ENCODE assay signal across 8 mouse cellular contexts in genomic region chr12:52602471-52602870, GRCm38 (mm10).
DNase-seq lines count a peak whose midpoint lies in the region; ATAC-seq lines count a peak whose summit lies in the region.

No protein-coding gene starts in this region.

- no peaks in the 10 kb centered on the region for H3K36me3 ChIP-seq in lung, embryonic 16.5 days (ENCODE audit: control insufficient read depth, insufficient read depth, low read length)
- H3K36me3 ChIP-seq in forebrain, embryonic 11.5 days (ENCODE audit: control insufficient read depth, insufficient read depth, low read length), result no peaks in the 10 kb centered on the region
- H3K36me3 ChIP-seq in kidney, embryonic 16.5 days (ENCODE audit: insufficient read depth, low read length), result no peaks in the 10 kb centered on the region
- no peaks in the 10 kb centered on the region for H3K36me3 ChIP-seq in neural tube, embryonic 12.5 days

- peak overlapping the region; percentile 78 for H3K4me2 ChIP-seq in lung, embryonic 16.5 days (ENCODE audit: low read depth, low read length)
- H3K4me2 ChIP-seq in forebrain, embryonic 11.5 days (ENCODE audit: low read depth, low read length, severe bottlenecking), result peak overlapping the region; percentile 73
- H3K4me2 ChIP-seq in kidney, embryonic 16.5 days (replicated peaks; ENCODE audit: low read depth, low read length), result peak overlapping the region; percentile 69
- peak overlapping the region; percentile 88 for H3K4me2 ChIP-seq in neural tube, embryonic 12.5 days (replicated peaks)

- H3K4me3 ChIP-seq in lung, embryonic 16.5 days (ENCODE audit: low read length), result peak overlapping the region; percentile 93
- H3K4me3 ChIP-seq in forebrain, embryonic 11.5 days (ENCODE audit: low read depth, low read length), result peak overlapping the region; percentile 80
- H3K4me3 ChIP-seq in kidney, embryonic 16.5 days (ENCODE audit: low read length), result peak overlapping the region; percentile 96
- peak overlapping the region; percentile 84 for H3K4me3 ChIP-seq in neural tube, embryonic 12.5 days

- ATAC-seq in lung, embryonic 16.5 days (ENCODE audit: low read depth), result no peak
- ATAC-seq in forebrain, embryonic 11.5 days (replicated peaks; ENCODE audit: low FRiP score), result no peak
- no peak for ATAC-seq in kidney, embryonic 16.5 days (ENCODE audit: low FRiP score, low TSS enrichment)
- no peak for ATAC-seq in neural tube, embryonic 12.5 days (ENCODE audit: low FRiP score, low read depth)
- ATAC-seq in cerebellum, adult (ENCODE audit: insufficient number of reproducible peaks, low FRiP score, low TSS enrichment), result no peak

- WGBS in lung, embryonic 16.5 days, result 20% methylated on average over 2 of the region's 2 CpGs
- WGBS in forebrain, embryonic 11.5 days, result 20% methylated on average over 2 of the region's 2 CpGs
- WGBS in kidney, embryonic 16.5 days, result 11% methylated on average over 2 of the region's 2 CpGs
- 32% methylated on average over 2 of the region's 2 CpGs for whole genome bisulfite sequencing in neural tube, embryonic 12.5 days

- H3K9me3 ChIP-seq in lung, embryonic 16.5 days (ENCODE audit: control insufficient read depth, low read length), result no peaks in the 10 kb centered on the region
- H3K9me3 ChIP-seq in forebrain, embryonic 11.5 days (ENCODE audit: control insufficient read depth, low read length), result no peaks in the 10 kb centered on the region
- peaks cover 5% of the 10 kb centered on the region; the same call in 1 of the 2 replicates for H3K9me3 ChIP-seq in kidney, embryonic 16.5 days (ENCODE audit: low read length)
- H3K9me3 ChIP-seq in neural tube, embryonic 12.5 days, result no peaks in the 10 kb centered on the region

- no peak for DNase-seq in lung, postnatal 36 days
- DNase-seq in forebrain, embryonic 11.5 days (ENCODE audit: low spot score), result no peak
- DNase-seq in urinary bladder, postnatal 14 days (ENCODE audit: low spot score), result no peak
- DNase-seq in thymus, adult 18-20 months, result no peak

- no peak overlapping the region for H3K9ac ChIP-seq in lung, embryonic 16.5 days (ENCODE audit: low read length)
- H3K9ac ChIP-seq in forebrain, embryonic 11.5 days (ENCODE audit: low read length), result no peak overlapping the region
- H3K9ac ChIP-seq in kidney, embryonic 16.5 days (replicated peaks; ENCODE audit: low read length), result peak overlapping the region; percentile 90
- H3K9ac ChIP-seq in neural tube, embryonic 12.5 days, result peak overlapping the region; percentile 70

- H3K27ac ChIP-seq in lung, embryonic 16.5 days (ENCODE audit: low read length), result peak overlapping the region; percentile 89
- no peak overlapping the region for H3K27ac ChIP-seq in forebrain, embryonic 11.5 days (ENCODE audit: low read depth, low read length)
- H3K27ac ChIP-seq in kidney, embryonic 16.5 days (ENCODE audit: low read length), result no peak overlapping the region; the same call in 1 of the 2 replicates
- no peak overlapping the region for H3K27ac ChIP-seq in neural tube, embryonic 12.5 days

- H3K27me3 ChIP-seq in lung, embryonic 16.5 days (ENCODE audit: control insufficient read depth, insufficient read depth, low read depth, low read length), result no peaks in the 10 kb centered on the region
- H3K27me3 ChIP-seq in forebrain, embryonic 11.5 days (ENCODE audit: control insufficient read depth, insufficient read depth, low read length), result no peaks in the 10 kb centered on the region
- H3K27me3 ChIP-seq in kidney, embryonic 16.5 days (ENCODE audit: insufficient read depth, low read length), result no peaks in the 10 kb centered on the region
- no peaks in the 10 kb centered on the region for H3K27me3 ChIP-seq in neural tube, embryonic 12.5 days (replicated peaks)

- H3K4me1 ChIP-seq in lung, embryonic 16.5 days (replicated peaks; ENCODE audit: control insufficient read depth, insufficient read depth, low read length), result peaks cover 6% of the 10 kb centered on the region
- peaks cover 2% of the 10 kb centered on the region; the same call in 1 of the 2 replicates for H3K4me1 ChIP-seq in forebrain, embryonic 11.5 days (replicated peaks; ENCODE audit: control insufficient read depth, insufficient read depth, low read length)
- peaks cover 12% of the 10 kb centered on the region for H3K4me1 ChIP-seq in kidney, embryonic 16.5 days (ENCODE audit: insufficient read depth, low read length)
- H3K4me1 ChIP-seq in neural tube, embryonic 12.5 days, result peaks cover 6% of the 10 kb centered on the region; the same call in 1 of the 2 replicates

Comparison
In these comparisons a context has a peak if more than half of its experiments do, and no peak if none do; other contexts are left out.
1. H3K9ac ChIP-seq: peak in kidney, embryonic 16.5 days (single experiment) and neural tube, embryonic 12.5 days (single experiment); none in lung, embryonic 16.5 days (single experiment) and forebrain, embryonic 11.5 days (single experiment).
2. Peak in every context shown above with its lines, with median percentiles within 50 percentile points of each other: H3K4me2 ChIP-seq and H3K4me3 ChIP-seq.